Comparison of ENCODE assay signal across 18 mouse cellular contexts in genomic region chr1:193508271-193508670, GRCm38 (mm10).
DNase-seq lines count a peak whose midpoint lies in the region; ATAC-seq and TF ChIP-seq lines count a peak whose summit lies in the region.
"Had no signal": no experiment of that assay in that cellular context is flagged by ENCODE, and none has a peak within 500 bp of the region (broad histone marks: within the 10 kb centered on the region; RNA-seq: fewer than 3 reads in every experiment).

No protein-coding gene starts in this region.

- in situ Hi-C loops in ES-E14 (cut with MboI; ENCODE audit: low sequenced_read_pairs in 2 of 2, unreplicated experiment in 2 of 2), result no loop called here

- H3K9me3 ChIP-seq in lung, embryonic 14.5 days (ENCODE audit: low read depth, low read length), result no peaks in the 10 kb centered on the region
- no peaks in the 10 kb centered on the region for H3K9me3 ChIP-seq in ES-E14 (ENCODE audit: control insufficient read depth, insufficient read depth, low read depth, low read length)
- no peaks in the 10 kb centered on the region for H3K9me3 ChIP-seq in embryonic facial prominence, embryonic 14.5 days (ENCODE audit: control insufficient read depth, low read length)
- no peaks in the 10 kb centered on the region for H3K9me3 ChIP-seq in limb, embryonic 15.5 days
- H3K9me3 ChIP-seq: heart, embryonic 15.5 days; liver, embryonic 13.5 days; midbrain, embryonic 13.5 days had no signal

- peak overlapping the region; percentile 53 for H3K4me2 ChIP-seq in lung, embryonic 14.5 days
- peak overlapping the region; percentile 41 for H3K4me2 ChIP-seq in embryonic facial prominence, embryonic 14.5 days (ENCODE audit: low read depth, low read length)
- H3K4me2 ChIP-seq in limb, embryonic 15.5 days, result no peak overlapping the region
- H3K4me2 ChIP-seq: heart, embryonic 15.5 days; hindbrain, embryonic 14.5 days; liver, embryonic 13.5 days; midbrain, embryonic 13.5 days had no signal

- no peak for DNase-seq in lung, embryonic 14.5 days
- no peak for DNase-seq in lung, adult 2 months
- peak; percentile 58 for DNase-seq in ES-E14 (ENCODE audit: low read depth, low spot score)
- peak; percentile 80 for DNase-seq in embryonic facial prominence, embryonic 14.5 days (ENCODE audit: low spot score)
- no peak for DNase-seq in layer of hippocampus, adult 11-12 months (ENCODE audit: low spot score)
- no peak for DNase-seq in layer of hippocampus, adult 9-11 months
- DNase-seq: cerebellum, postnatal 14 days; heart, adult 11 months; liver, embryonic 13.5 days had no signal

- ATAC-seq in lung, embryonic 14.5 days (ENCODE audit: insufficient read depth), result no peak
- ATAC-seq in embryonic facial prominence, embryonic 14.5 days (ENCODE audit: low read depth), result 0 out of 2 replicates have a peak, but pooled peaks have one; percentile 23
- 0 out of 2 replicates have a peak, but pooled peaks have one; percentile 41 for ATAC-seq in limb, embryonic 15.5 days (ENCODE audit: insufficient number of reproducible peaks, low FRiP score, low TSS enrichment, low read depth)
- ATAC-seq in erythroblast, adult 5-6 weeks (replicated peaks; ENCODE audit: low FRiP score, poor library complexity, severe bottlenecking), result no peak
- ATAC-seq: forebrain, embryonic 16.5 days; midbrain, embryonic 13.5 days had no signal

- H3K4me3 ChIP-seq in lung, embryonic 14.5 days (ENCODE audit: low read depth, low read length), result peak overlapping the region; percentile 28
- H3K4me3 ChIP-seq in lung, adult 2 months (replicated peaks; ENCODE audit: extremely low read depth, low read depth, low read length), result no peak overlapping the region
- H3K4me3 ChIP-seq in ES-E14 (ENCODE audit: insufficient read depth in 1 of 2, low read depth in 1 of 2, low read length in 2 of 2, poor library complexity in 1 of 2, severe bottlenecking in 1 of 2), result no peak overlapping the region; a peak in 1 of 4 replicates
- H3K4me3 ChIP-seq in embryonic facial prominence, embryonic 14.5 days (ENCODE audit: low read depth, low read length), result peak overlapping the region; percentile 34
- H3K4me3 ChIP-seq in limb, embryonic 15.5 days, result peak overlapping the region; percentile 32
- H3K4me3 ChIP-seq: liver, embryonic 13.5 days; midbrain, embryonic 13.5 days; myocyte had no signal

- no peak for TF ChIP-seq POLR2A in lung, adult 2 months (IDR thresholded peaks at IDR 0.05; ENCODE audit: borderline replicate concordance, extremely low read depth, low read depth, low read length)

- no peaks in the 10 kb centered on the region for H3K36me3 ChIP-seq in lung, embryonic 14.5 days (ENCODE audit: insufficient read depth)
- H3K36me3 ChIP-seq in ES-E14 (ENCODE audit: control insufficient read depth, insufficient read depth, low read length, poor library complexity, severe bottlenecking), result no peaks in the 10 kb centered on the region
- no peaks in the 10 kb centered on the region for H3K36me3 ChIP-seq in embryonic facial prominence, embryonic 14.5 days (ENCODE audit: control insufficient read depth, insufficient read depth, low read length)
- no peaks in the 10 kb centered on the region for H3K36me3 ChIP-seq in limb, embryonic 15.5 days
- H3K36me3 ChIP-seq: heart, embryonic 15.5 days; liver, embryonic 13.5 days; midbrain, embryonic 13.5 days had no signal

- H3K4me1 ChIP-seq in lung, embryonic 14.5 days (ENCODE audit: insufficient read depth), result 0 out of 2 replicates have a peak, but pooled peaks cover 2% of the 10 kb centered on the region
- H3K4me1 ChIP-seq in lung, adult 2 months (ENCODE audit: control insufficient read depth, insufficient read depth, low read length), result no peaks in the 10 kb centered on the region; the same call in 1 of the 2 replicates
- H3K4me1 ChIP-seq in ES-E14 (ENCODE audit: control insufficient read depth in 2 of 2, insufficient read depth in 2 of 2, low read length in 2 of 2, poor library complexity in 1 of 2), result peaks cover 9 to 30% of the 10 kb centered on the region in 2 experiments
- H3K4me1 ChIP-seq in embryonic facial prominence, embryonic 14.5 days (ENCODE audit: control insufficient read depth, insufficient read depth, low read length), result no peaks in the 10 kb centered on the region
- H3K4me1 ChIP-seq in limb, embryonic 15.5 days, result 0 out of 2 replicates have a peak, but pooled peaks cover 4% of the 10 kb centered on the region
- H3K4me1 ChIP-seq: heart, embryonic 15.5 days had no signal

- H3K27ac ChIP-seq in lung, embryonic 14.5 days (ENCODE audit: low read depth), result peak overlapping the region; percentile 55; the same call in 1 of the 2 replicates
- H3K27ac ChIP-seq in ES-E14 (ENCODE audit: insufficient read depth, low read depth, low read length, poor library complexity, severe bottlenecking), result peak overlapping the region; percentile 34; the same call in 1 of the 2 replicates
- H3K27ac ChIP-seq in embryonic facial prominence, embryonic 14.5 days (replicated peaks; ENCODE audit: low read depth, low read length), result peak overlapping the region; percentile 83
- peak overlapping the region; percentile 78 for H3K27ac ChIP-seq in limb, embryonic 15.5 days
- H3K27ac ChIP-seq: heart, embryonic 15.5 days; hindbrain, embryonic 14.5 days; kidney, postnatal 0 days; liver, embryonic 13.5 days; macrophage; midbrain, embryonic 13.5 days had no signal

- H3K9ac ChIP-seq in lung, embryonic 14.5 days, result peak overlapping the region; percentile 24; the same call in 1 of the 2 replicates
- no peak overlapping the region for H3K9ac ChIP-seq in ES-E14 (ENCODE audit: insufficient read depth, low read depth, low read length, poor library complexity, severe bottlenecking)
- peak overlapping the region; percentile 57 for H3K9ac ChIP-seq in embryonic facial prominence, embryonic 14.5 days (ENCODE audit: low read depth, low read length)
- 0 out of 2 replicates have a peak overlapping the region, but pooled peaks have one; percentile 7 for H3K9ac ChIP-seq in limb, embryonic 15.5 days
- H3K9ac ChIP-seq: heart, embryonic 15.5 days; hindbrain, embryonic 14.5 days; liver, embryonic 13.5 days; midbrain, embryonic 13.5 days had no signal

- no peaks in the 10 kb centered on the region for H3K27me3 ChIP-seq in lung, embryonic 14.5 days (ENCODE audit: insufficient read depth, low read length)
- no peaks in the 10 kb centered on the region for H3K27me3 ChIP-seq in embryonic facial prominence, embryonic 14.5 days (replicated peaks; ENCODE audit: control insufficient read depth, insufficient read depth, low read length)
- 0 out of 2 replicates have a peak, but pooled peaks cover 4% of the 10 kb centered on the region for H3K27me3 ChIP-seq in limb, embryonic 15.5 days
- H3K27me3 ChIP-seq: heart, embryonic 15.5 days; liver, embryonic 13.5 days; midbrain, embryonic 13.5 days had no signal

- no peak for TF ChIP-seq CTCF in lung, embryonic 14.5 days (IDR thresholded peaks at IDR 0.05; ENCODE audit: low read depth)
- TF ChIP-seq CTCF in lung, adult 2 months (IDR thresholded peaks at IDR 0.05; ENCODE audit: insufficient read depth, low read length), result no peak

TF ChIP-seq in ES-E14, 5 proteins besides CTCF, POLR2A, EP300 and RAD21:
- TF ChIP-seq CHD2 (IDR thresholded peaks at IDR 0.05; ENCODE audit: low read depth, low read length) (no peak), ZC3H11A (IDR thresholded peaks at IDR 0.05; ENCODE audit: borderline replicate concordance, low read depth, low read length) (no peak), HCFC1 (IDR thresholded peaks at IDR 0.05; ENCODE audit: borderline replicate concordance, insufficient read depth, low read length) (no peak), ZNF384 (IDR thresholded peaks at IDR 0.05; ENCODE audit: low read depth, low read length) (no peak), MAFK (IDR thresholded peaks at IDR 0.05; ENCODE audit: insufficient read depth, low read depth, low read length) (no peak)

Comparison
In these comparisons a context has a peak if more than half of its experiments do, and no peak if none do; other contexts are left out.
1. H3K4me3 ChIP-seq: peak in lung, embryonic 14.5 days (single experiment), embryonic facial prominence, embryonic 14.5 days (single experiment) and limb, embryonic 15.5 days (single experiment); none in lung, adult 2 months (single experiment) and ES-E14 (0 of 2).
2. ATAC-seq: peak in embryonic facial prominence, embryonic 14.5 days (single experiment) and limb, embryonic 15.5 days (single experiment); none in lung, embryonic 14.5 days (single experiment) and erythroblast, adult 5-6 weeks (single experiment).
3. DNase-seq: peak in ES-E14 (single experiment) and embryonic facial prominence, embryonic 14.5 days (single experiment); none in lung, embryonic 14.5 days (single experiment), lung, adult 2 months (single experiment), layer of hippocampus, adult 11-12 months (single experiment) and layer of hippocampus, adult 9-11 months (single experiment).
4. Peak in every context shown above with its lines, with median percentiles within 50 percentile points of each other: H3K27ac ChIP-seq.